Mouse (Mus musculus) midbrain, embryonic 10.5 days (tissue): Measurements from ENCODE around the gene Apobec3. TPM values are rescaled to one million over a fixed set of nuclear protein-coding genes. Genes with fewer than 3 reads are reported as not detected.

ENCODE experiments used
- polyA plus RNA-seq: library from polyadenylated mRNA; unstranded; fragments of >200 nt; fragmentation: Nextera tagmentation; extraction: Ambion mirVana; gene quantifications from 2 replicates; pipeline ENCODE4 v1.2.1, GENCODE M21; 2016

Gene Apobec3
- polyA plus RNA-seq, 1 experiment from 2014 or later: 8.5 TPM

Other genes with a start within 250 kb of the Apobec3 start
- 2.2 and 2.4 TPM in 2 replicates for gene Fam227a, start 232.7 kb upstream of the Apobec3 start, polyA plus RNA-seq
- gene Cby1, start 232.5 kb upstream of the Apobec3 start, polyA plus RNA-seq: 88.0 and 89.1 TPM in 2 replicates
- gene Tomm22, start 220.8 kb upstream of the Apobec3 start, polyA plus RNA-seq: 252 and 279 TPM in 2 replicates
- 17.6 and 18.9 TPM in 2 replicates for gene Josd1, start 203.7 kb upstream of the Apobec3 start, polyA plus RNA-seq
- 46.6 and 49.0 TPM in 2 replicates for gene Gtpbp1, start 200.8 kb upstream of the Apobec3 start, polyA plus RNA-seq
- gene Sun2, start 149.1 kb upstream of the Apobec3 start, polyA plus RNA-seq: 2.2 and 3.9 TPM in 2 replicates
- gene Dnal4, start 113.8 kb upstream of the Apobec3 start, polyA plus RNA-seq: 63.9 and 81.5 TPM in 2 replicates
- gene Nptxr, start 86.9 kb upstream of the Apobec3 start, polyA plus RNA-seq: 2.2 and 3.4 TPM in 2 replicates
- gene Npcd, start 57.4 kb upstream of the Apobec3 start, polyA plus RNA-seq: 0.16 TPM in 1 of 2 replicates, not detected in the other
- 24.0 and 30.4 TPM in 2 replicates for gene Cbx6, start 57.0 kb upstream of the Apobec3 start, polyA plus RNA-seq
- 2.9 and 3.5 TPM in 2 replicates for gene Cbx7, start 79.5 kb downstream of the Apobec3 start, polyA plus RNA-seq
- 1.4 and 1.7 TPM in 2 replicates for gene Pdgfb, start 123.3 kb downstream of the Apobec3 start, polyA plus RNA-seq
- 7.3 and 7.7 TPM in 2 replicates for gene Syngr1, start 199.7 kb downstream of the Apobec3 start, polyA plus RNA-seq
- gene Rpl3, start 200.2 kb downstream of the Apobec3 start, polyA plus RNA-seq: 866 and 996 TPM in 2 replicates
- 40.0 and 48.9 TPM in 2 replicates for gene Tab1, start 241.5 kb downstream of the Apobec3 start, polyA plus RNA-seq